Mouse (Mus musculus) layer of hippocampus, adult 9-10 months (tissue): ENCODE results near the gene Atpaf2.

Experiments used
- DNase-seq: peaks from one replicate; pipeline ENCODE4 v3.0.0; 2022; ENCODE audit warnings: low spot score

The Atpaf2 gene

DNA sequence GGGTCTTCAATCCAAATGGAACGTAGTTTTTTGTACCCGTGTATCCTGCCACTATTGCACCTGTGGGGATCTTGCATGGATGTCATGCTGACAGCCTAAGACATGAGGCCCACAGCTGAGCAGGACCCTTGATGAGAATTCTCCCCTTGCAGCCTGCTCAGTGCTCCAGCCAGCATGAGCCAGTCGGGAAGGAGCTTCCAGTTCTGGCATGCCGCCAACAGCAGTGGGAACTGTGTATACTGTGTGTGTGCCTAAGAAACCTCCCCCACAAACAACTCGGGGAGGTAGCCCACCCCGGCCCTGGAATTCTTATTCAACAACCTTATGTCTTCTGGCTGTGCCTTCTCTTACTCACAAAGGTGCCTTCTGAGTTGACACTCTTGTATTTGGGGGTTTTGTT lies 21.7 kb downstream of the Atpaf2 start:
- DNase-seq: no peak

DNA sequence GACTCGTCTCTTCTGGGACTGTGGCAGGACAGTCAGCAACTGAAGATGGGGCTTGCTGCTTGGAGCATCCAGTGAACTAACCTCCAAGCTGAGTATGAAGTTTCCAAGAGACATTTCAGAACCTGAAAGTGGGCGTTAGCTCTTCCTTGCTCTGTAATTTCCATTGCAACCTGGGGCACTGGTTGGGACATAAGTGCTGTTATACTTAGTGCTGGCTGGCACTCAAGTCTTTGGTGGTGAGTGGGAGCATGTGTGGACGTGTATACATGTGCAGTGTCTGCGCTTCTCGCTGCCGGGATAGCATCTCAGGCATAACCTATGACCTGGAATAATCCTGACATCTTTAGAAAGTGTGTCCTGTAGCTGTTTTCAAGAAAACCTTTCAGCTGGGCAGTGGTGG lies 26.9 kb downstream of the Atpaf2 start:
- no peak for DNase-seq

DNA sequence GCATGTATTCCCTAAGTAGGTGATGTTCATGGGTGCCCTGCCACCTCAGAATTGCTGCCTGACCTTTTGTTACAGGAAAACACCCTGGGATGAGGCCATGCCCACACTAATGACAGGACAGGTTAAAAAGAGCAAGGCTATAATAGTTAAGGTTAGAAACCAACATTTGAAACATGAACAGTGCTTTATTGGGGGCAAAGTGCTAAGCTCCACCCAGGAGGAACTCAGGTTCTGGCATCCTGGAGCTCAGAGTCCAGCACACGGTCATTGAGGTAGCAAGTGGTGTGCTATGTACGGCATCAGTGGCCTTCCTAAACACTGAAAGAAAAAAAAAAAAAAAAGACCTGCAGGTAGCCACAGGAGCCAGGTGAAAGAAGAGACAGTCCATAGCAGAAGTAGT lies 30.3 kb downstream of the Atpaf2 start:
- no peak for DNase-seq

DNA sequence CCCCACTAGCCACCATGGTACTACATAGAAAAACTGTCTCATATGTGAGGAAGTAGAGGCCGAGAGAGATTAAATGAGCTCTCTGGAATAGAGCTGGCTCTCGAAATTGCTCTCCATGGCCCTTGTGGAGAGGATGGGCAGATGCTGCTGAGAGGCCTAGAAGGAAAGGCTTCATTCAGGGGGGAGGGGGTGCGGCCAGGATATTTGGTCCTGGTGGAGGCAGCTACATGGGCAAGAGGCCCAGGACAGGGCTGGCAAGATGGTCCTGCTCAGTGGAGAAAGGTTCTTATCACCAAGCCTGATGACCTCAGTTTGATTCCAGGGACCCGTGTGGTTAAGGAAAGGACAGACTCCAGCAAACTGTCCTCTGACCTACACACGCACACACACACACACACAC lies 32.3 kb downstream of the Atpaf2 start:
- no peak for DNase-seq

DNA sequence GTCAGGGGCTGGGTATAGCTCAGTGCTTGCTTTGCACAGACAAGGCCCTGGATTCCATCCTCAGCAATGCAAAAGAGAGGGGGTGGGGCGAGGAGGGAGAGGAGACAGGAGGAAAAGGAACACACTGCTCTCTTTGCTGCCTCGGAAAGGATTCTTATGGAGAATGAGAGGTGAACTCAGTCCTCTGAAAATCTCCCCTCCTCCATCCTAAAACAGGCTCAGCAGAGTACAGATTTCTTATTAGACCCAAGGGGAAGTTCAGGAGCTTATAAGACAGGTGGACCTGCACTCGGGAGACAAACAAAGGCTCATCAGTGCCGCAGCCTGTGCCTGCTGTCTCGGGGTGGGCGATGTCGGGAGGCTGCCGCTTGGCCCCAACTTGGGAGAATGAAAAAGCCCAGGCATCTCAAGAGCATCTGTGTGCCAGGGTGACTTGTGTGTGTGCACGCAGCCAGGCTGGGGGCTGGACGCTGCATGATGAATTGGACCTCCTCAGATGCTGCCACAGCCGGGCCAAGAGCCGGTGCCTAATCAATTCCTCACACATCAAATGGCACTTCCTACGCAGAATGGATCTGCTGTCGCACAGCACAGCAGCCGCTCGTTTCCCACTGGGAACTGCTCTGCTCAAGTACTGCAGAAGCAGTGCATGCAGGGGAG lies 33.4 kb downstream of the Atpaf2 start:
- peak; percentile 44 for DNase-seq

DNA sequence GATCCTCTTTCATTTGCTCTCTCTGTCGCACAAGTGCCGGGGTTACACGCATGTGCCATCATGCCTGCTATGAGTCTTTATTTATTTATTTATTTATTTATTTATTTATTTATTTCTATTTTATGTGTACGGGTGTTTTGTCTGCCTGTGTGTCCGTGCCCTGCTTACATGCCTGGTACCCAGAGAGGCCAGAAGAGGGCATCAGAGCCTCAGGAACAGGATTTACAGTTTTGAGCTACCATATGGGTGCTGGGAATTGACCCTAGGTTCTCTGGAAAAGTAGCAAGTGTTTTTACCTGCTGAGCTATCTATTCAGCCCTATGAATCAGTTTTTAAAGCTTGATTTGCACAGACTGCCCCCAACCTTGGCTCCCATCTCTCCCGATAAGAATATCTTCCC lies 34.7 kb downstream of the Atpaf2 start:
- no peak for DNase-seq

DNA sequence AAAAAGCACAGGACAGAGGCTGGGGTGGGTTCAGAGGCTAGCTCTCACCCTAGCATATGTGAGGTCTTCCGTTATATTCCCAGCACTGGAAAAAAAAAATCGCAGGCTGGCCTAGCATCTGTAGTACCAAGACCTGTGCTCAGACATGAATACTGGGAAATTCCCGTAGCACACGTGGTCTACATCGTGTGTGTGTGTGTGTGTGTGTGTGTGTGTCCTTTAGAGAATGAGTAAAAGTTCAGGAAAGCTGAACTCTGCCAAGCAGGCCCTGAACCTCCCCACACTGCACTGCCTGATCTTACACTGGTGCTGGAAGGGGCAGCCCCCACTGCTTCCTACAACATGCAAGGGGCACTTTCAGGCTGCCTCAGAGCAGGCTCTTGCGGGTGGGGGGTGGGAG lies 43.8 kb downstream of the Atpaf2 start:
- no peak for DNase-seq

DNA sequence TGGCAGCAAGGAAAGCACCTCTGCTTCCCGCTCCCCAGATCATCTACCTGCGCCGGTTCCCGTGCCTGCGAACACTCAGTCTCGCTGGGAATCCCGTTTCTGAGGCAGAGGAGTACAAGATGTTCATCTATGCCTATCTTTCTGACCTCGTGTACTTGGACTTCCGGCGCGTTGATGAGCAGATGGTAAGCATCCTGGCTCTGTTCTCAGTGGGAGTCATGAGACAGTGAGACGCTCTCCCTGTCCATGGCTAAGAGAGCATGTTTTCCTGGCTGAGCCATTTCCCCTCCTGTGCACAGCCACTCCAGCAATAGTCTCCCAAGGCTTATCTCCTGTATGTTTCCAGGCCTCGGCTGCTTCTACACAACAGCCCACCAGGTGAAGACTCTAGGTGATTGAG lies 47.8 kb downstream of the Atpaf2 start:
- no peak for DNase-seq

DNA sequence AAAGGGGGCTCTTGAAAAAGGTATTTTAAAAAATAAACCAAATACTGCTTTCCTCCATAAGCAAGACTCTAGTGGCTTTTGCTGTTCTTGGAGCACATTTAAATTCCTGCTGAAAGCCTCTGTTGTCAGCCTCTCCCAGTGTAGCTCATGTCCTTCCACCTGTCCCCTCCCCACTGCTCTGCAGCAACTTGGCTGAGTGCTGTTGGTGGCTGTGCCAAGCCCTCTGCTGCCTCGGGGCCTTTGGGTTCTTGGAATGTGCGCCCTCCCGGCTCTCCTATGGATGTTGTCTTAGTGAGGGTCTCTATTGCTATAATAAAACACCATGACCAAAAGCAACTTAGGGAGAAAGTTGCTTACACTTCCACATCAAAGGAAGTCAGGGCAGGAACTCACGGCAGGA lies 48.8 kb downstream of the Atpaf2 start:
- DNase-seq: no peak

DNA sequence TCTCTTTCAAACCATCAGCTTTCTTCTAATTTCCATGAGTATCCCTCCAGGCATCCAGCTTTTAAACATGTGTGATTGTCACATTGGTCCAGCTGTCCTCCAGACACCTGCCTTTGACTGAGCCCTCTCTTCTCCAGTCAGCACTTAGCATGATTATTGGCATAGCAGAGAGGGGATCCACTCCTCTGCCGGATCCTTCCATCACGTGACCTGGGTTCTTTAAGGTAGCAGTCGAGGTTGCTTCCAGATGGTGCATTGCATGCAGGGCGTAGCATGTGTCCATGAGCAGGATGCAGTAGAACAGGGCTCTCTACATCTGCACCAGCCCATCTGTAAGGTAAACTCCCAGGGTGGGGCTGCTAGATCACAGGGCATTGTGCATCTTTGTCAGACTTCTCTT lies 49.3 kb downstream of the Atpaf2 start:
- no peak for DNase-seq

DNA sequence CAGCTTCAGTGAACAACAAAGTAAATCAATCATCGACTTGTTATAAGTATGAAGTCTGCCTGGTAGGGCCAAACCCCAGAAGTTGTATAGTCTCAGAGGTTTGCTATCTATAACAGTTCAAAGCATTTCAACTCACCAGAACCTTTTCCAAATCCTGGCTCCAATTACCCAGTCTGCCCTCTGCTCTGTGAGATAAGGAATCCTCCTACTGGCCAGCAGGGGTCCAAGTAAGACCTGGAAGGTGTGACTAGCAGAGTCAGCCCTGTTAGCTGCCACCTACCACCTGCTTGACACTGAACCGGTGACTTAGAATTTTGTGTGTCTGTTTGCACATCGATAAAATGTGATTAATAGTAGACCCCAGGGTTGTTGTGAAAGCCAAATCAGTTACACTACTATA lies 51.0 kb downstream of the Atpaf2 start:
- DNase-seq: no peak

DNA sequence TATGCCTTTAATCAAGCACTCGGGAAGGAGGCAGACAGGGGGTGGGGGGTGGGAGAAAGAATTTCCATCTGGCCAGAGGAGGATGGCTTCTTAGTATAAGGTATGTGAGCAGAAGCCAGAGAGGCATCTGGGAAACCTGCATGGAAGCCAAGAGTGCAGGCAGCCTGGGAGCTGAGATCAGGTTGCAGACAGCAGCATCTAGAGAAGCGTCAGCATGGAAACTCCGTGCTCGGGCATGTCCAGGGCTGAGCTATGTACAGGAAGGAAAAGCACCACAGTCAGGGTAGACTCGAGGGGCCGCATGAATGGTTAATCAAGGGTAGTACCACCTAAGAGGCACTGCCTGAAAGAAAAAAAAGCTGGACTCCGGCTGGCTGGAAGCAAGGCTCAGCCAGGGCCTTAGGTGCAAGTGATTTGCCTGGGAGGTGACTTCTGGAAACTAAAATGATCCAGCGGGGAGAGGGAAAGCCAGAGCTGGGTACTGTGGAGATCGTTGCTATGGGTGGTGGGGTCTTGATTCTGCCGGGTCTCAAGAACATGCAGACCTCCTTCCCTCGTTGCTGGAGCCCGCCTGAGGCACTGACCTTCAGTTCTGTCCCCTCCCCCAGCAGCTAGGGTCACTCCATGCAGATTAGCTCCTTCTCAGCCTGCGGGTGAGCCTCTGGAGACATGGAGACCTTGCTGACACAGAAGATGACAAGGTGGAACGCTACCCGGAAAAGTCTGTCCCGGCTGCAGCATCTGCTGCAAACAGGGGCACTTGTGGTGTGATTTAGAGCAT lies 51.8 kb downstream of the Atpaf2 start:
- no peak for DNase-seq

DNA sequence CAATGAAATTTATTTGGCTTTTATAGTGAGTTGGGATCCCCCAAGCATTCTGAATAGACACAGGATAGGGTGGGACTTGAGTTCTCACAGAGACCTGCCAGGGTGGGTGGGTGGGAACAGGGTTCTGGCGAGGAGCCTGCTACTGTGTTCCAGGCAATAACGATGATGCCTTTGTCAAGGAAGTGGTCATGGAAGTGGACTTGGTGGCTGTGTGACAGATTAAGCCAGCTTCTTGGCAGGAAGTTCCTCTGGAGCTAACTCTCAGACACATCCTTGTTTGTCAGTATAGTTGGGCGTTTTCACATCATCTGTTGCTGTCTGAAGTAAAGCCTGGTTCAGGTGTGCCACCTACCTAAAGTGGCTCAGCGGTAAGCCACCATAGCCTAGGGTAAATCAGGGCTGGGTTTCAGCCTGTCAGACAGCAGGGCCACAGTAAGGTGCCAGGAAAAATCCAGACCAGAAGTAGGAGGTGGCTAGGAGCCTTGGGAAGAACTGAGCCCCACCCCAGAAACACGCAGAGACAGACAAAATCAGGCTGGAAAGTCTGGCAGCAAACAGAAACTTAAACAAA lies 57.5 kb downstream of the Atpaf2 start:
- DNase-seq: no peak

DNA sequence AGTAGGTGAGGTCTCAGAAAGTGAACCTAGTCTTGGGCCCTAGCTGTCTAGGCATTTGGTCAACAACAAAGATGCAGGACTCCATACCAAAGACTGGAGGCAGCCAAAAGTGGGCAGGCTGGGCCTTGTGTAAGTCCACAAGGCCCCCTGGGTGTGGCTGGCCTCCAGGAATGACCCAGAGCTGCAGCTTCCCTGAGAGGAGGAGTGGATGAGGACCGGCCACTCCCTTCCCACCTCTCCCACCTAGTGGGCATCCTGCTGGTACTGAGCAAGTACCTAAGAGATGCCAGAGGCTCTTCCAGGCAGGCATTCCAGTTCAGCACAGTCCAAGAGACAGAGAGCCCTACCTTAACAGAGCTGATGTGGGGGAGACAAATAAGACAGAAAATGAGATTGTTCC lies 58.3 kb downstream of the Atpaf2 start:
- no peak for DNase-seq

DNA sequence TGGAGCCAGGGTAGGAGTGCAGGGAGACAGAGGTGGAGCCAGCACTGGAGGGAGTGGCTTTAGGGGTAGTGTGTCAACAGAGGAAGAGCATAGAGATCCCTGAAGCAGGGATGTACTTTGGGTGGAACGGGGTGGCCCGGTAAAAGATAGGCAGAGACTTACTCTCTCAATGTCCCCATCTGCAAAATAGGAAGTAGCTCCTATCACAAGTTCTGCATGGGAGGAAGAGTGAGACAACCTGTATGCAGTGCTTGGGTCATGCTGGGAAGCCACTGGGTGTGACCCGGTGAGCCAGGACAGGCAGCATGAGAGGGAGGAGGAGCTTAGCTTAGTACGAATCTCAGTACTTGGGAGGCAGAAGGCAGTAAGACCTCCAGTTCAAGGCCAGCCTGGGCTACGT lies 59.1 kb downstream of the Atpaf2 start:
- no peak for DNase-seq

DNA sequence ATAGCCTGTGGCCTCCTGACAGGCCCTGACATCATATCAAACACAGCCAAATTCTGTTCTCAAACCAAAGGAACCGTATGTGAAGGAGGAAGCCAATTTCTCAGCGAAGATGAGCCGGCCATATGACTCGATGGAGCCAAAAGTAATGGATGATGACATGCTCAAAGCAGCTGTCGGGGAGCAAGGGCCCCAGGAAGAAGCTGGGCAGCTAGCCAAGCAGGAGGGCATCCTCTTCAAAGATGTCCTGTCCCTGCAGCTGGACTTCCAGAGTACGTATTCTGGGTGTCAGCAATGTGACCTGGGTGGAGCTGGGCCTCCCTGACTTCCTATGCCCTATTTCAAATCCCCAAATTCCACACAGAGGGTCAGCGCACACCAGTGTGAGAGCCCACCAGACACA lies 59.7 kb downstream of the Atpaf2 start:
- DNase-seq: no peak

DNA sequence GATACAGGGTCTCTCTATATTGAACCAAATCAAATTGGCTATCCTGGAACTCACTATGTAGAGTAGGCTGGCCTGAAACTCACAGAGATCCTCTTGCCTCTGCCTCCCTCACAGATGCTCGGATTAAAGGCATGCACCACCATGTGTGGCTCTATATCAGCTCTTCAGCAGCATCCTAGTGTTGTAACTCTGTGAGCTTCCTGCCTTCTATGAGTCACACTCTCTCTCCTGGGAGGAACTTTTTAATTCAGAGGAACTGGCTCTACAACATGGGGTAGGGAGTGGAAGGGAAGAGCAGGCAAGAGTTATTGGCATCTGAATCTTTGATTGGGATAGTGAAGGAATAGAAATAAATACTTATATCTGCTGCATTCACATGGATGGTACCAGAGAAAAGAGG lies 61.1 kb downstream of the Atpaf2 start:
- DNase-seq: no peak

DNA sequence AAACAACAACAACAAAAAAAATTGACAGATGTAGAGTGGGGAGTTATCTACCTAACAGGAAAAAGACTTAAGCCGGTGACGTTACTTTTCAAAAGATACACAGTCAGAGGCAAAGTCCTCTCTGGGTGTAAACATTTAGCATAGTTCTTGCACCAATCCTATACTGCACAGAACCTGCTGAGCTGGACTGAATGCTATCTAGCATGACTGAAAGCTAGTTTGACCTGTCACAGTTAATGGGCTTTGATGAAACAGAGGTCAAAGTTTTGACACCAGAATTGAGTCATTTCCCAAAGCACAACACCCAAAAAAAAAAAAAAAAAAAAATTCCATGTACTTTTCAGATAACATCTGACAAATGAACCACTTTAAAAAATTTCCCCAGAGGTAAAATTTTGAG lies 62.3 kb downstream of the Atpaf2 start:
- DNase-seq: no peak

DNA sequence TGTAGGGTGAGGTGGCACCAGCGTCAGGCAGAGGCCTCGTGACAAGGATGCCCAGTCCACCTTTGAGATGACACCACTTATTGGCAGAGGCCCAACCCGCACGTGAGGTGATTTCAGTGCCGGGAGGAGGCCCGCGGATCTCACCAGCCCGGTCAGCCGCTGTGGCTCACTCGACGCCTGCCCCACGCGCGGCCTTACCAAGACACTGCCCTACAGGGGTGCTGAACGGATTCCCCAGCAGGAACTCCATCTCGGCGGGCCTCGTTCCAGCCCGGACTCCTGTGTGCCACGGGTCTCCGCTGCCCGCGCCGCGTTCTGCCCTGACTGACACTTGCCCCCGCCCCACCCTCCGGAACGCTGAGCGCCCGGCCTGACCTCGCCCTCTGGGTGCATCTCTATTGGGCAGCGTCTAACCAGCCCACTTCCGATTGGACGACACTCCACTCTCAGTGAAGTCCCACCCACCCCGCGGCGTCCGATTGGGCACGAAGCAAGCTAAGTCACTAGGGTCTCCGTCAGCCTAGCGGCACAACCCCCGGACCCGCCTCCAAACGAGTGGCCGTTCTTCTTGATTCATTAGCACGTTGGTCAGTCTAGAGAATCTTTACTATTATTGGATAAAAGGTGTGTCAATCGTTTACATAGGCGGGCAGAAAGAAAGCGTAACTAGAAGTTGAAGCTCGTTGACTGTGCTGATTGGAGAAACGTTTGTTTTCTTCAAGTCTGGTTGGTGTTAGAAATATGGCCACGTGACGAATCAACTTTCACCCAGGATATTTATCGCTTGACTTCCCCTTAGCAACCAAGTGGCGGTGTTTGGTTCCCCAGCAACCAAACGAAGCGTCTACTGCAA lies 65.5 kb downstream of the Atpaf2 start, which contains the start of the genes Tom1l2 and Drc3:
TSS of gene Tom1l2 (minus strand) at position 347 of the 853 bp plus-strand sequence.
TSS of gene Drc3 (plus strand) at position 771 of the 853 bp plus-strand sequence.
- DNase-seq: peak; percentile 100

DNA sequence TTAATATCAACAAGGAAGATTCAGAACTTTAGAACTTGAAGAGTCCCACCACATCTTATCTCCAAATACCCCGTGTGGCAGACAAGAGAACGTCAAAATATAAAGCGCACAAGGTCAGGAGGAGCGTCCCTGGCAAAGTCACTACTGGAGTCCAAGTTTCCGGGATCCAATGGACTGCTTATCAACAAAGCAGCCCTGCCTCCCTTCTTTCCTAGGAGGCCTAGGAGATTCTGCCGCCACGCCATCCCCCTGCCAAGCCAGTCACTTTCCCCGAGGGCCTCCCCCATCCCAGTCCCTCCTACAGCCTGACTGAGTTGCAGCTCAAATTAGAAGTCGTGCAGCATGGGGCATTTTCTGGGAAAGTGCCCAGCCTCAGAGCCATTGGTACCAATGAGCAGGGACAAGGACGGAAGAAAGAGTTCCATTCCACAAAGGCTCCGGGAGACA lies 66.3 kb downstream of the Atpaf2 start:
- no peak for DNase-seq

DNA sequence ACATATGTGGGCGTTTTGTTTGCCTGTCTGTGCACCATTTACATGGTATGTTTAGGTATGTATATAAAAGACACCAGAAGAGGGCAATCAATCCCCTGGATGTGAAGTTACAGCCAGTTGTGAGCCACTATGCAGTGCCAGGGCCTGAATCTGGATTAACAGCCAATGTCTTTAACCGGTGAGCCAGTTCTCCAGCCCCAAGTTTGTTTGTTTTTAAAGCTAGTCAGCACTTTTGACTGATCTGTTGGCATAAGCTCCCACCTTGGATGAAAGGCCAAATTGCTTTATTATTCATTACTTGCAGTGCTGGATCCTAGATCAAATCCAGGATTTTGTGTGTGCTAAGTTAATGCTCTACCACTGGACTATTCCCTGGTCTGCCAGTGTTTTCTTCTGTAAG lies 66.9 kb downstream of the Atpaf2 start:
- DNase-seq: no peak
